Mouse (Mus musculus) adrenal gland, adult (tissue): ENCODE measurements around the gene Ubtd1.

Experiments used
- DNase-seq, 2 experiments: peaks; one replicate each; pipeline ENCODE4 v3.0.0; 2022 to 2023; ENCODE audit warnings: low spot score in 1 of 2; ENCODE audit not compliant: inconsistent age in 2 of 2

The Ubtd1 gene

GRCm38 (mm10) chr19:41981595-41981927 is at the start of gene Ubtd1:
Ubtd1 (plus strand) TSS chr19:41981763.
- no peak for DNase-seq

GRCm38 (mm10) chr19:41932686-41933085 is 48.9 kb upstream of the Ubtd1 start:
- DNase-seq, result no peak

- peak; percentile 98 to 99 for DNase-seq
Observed at GRCm38 (mm10) chr19:41933179-41934086, 48.1 kb upstream of the Ubtd1 start, which contains the start of the genes Exosc1 and Zdhhc16. Exosc1 (minus strand) TSS chr19:41933423. Zdhhc16 (plus strand) TSS chr19:41933480.

GRCm38 (mm10) chr19:41934124-41934523 is 47.4 kb upstream of the Ubtd1 start:
- DNase-seq, result no peak

GRCm38 (mm10) chr19:41935921-41936320 is 45.6 kb upstream of the Ubtd1 start:
- no peak for DNase-seq

GRCm38 (mm10) chr19:41938539-41938938 is 43.0 kb upstream of the Ubtd1 start:
- DNase-seq, result no peak

GRCm38 (mm10) chr19:41943841-41944240 is 37.7 kb upstream of the Ubtd1 start:
- DNase-seq, result peak in 1 of 2 experiments; percentile 60

GRCm38 (mm10) chr19:41952287-41952686 is 29.3 kb upstream of the Ubtd1 start:
- DNase-seq, result peak in 1 of 2 experiments; percentile 49

GRCm38 (mm10) chr19:41953574-41953973 is 28.0 kb upstream of the Ubtd1 start:
- no peak for DNase-seq

- DNase-seq, result no peak
Observed at GRCm38 (mm10) chr19:41969618-41970017, 11.9 kb upstream of the Ubtd1 start.

- no peak for DNase-seq
Observed at GRCm38 (mm10) chr19:41973891-41974794, 7.4 kb upstream of the Ubtd1 start.

GRCm38 (mm10) chr19:41980422-41980818 is 1.1 kb upstream of the Ubtd1 start:
- no peak for DNase-seq

GRCm38 (mm10) chr19:41980819-41981594 is 556 bp upstream of the Ubtd1 start, which contains the start of gene Mms19:
Mms19 (minus strand) TSS chr19:41981157.
- DNase-seq, result peak; percentile 100

- DNase-seq, result peak in 1 of 2 experiments; percentile 91
Observed at GRCm38 (mm10) chr19:41981931-41982790, 598 bp downstream of the Ubtd1 start.

GRCm38 (mm10) chr19:41982791-41983150 is 1.2 kb downstream of the Ubtd1 start:
- no peak for DNase-seq

GRCm38 (mm10) chr19:41985994-41986393 is 4.4 kb downstream of the Ubtd1 start:
- no peak for DNase-seq

GRCm38 (mm10) chr19:41987206-41987605 is 5.6 kb downstream of the Ubtd1 start:
- peak in 1 of 2 experiments; percentile 25 for DNase-seq

- peak in 1 of 2 experiments; percentile 38 for DNase-seq
Observed at GRCm38 (mm10) chr19:41989810-41990209, 8.2 kb downstream of the Ubtd1 start.

- no peak for DNase-seq
Observed at GRCm38 (mm10) chr19:41991926-41992477, 10.4 kb downstream of the Ubtd1 start.
